Mouse (Mus musculus): Measurements from ENCODE around the gene Dgki.

Gene Dgki

GRCm38 (mm10) chr6:36812666-36813515 lies 487.1 kb downstream of the Dgki start:
- DNase-seq (ENCODE audit: low spot score in 2 of 2): no peak

- no peak for DNase-seq (ENCODE audit: low spot score in 2 of 2)
Observed at GRCm38 (mm10) chr6:36810448-36810847, 489.5 kb downstream of the Dgki start.

- DNase-seq (ENCODE audit: low spot score in 2 of 2): peak; percentile 72 to 82
Observed at GRCm38 (mm10) chr6:36809747-36810285, 490.2 kb downstream of the Dgki start, which contains the start of gene Ptn. Gene Ptn, minus strand, starts transcription at chr6:36810220.

GRCm38 (mm10) chr6:36809311-36809726 lies 490.7 kb downstream of the Dgki start:
- DNase-seq (ENCODE audit: low spot score in 2 of 2): peak; percentile 64 to 66

GRCm38 (mm10) chr6:36808306-36809058 lies 491.5 kb downstream of the Dgki start:
- no peak for DNase-seq (ENCODE audit: low spot score in 2 of 2)

GRCm38 (mm10) chr6:36806906-36807305 lies 493.1 kb downstream of the Dgki start:
- no peak for DNase-seq (ENCODE audit: low spot score in 2 of 2)

GRCm38 (mm10) chr6:36800309-36800946 lies 499.6 kb downstream of the Dgki start:
- DNase-seq (ENCODE audit: low spot score in 2 of 2): no peak

GRCm38 (mm10) chr6:36797066-36797655 lies 502.8 kb downstream of the Dgki start:
- no peak for DNase-seq (ENCODE audit: low spot score in 2 of 2)
